Mouse (Mus musculus) duodenum, adult 2 months (tissue): ENCODE data around the gene Zcchc17. TPM values are rescaled to one million over a fixed set of nuclear protein-coding genes. Genes with fewer than 3 reads are reported as not detected.

Source experiments
- polyA plus RNA-seq: library from polyadenylated mRNA; depleted of rRNA; stranded (reverse); fragments of >200 nt; gene quantifications from 2 replicates; pipeline ENCODE4 v1.2.3, GENCODE M21; 2012; ENCODE audit warnings: low replicate concordance; rRNA removed

Zcchc17 gene
- polyA plus RNA-seq = 31.8 and 33.2 TPM in 2 replicates

DNA sequence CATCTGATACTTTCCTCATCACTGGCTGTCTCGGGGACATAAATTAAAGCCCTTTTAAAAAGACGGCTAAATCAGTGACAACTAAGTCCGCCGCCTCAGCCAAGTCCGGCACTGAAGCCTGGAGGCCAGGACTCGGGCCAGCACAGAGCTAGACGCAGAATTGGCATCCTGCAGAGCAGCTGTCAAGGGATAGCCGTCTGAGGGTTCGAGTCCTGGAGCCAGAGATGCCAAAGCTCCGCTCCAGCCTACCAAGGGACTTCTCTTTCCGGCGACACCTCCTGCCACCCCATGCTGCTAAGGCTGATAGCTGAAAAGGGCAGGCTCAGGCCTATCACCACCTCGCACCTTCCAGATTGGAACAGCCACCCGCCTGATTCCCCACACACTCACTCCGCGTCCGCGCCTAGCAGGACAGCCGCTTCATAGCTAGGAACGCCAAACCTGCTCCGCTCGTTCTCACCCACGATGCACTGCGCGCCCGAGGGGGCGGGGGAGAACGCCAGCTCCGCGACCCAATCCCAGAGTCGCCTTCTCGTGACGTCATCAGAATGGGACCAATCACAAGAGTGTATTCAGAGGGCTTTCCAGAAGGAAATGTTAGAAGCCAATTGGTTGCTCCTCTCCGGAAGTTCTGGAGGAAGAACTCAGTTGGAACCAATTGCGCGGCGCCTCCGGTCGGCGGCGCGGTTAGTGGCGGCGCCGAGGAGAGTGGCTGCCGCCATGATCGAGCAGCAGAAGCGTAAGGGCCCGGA is at the start of gene Zcchc17, which contains the start of gene Snrnp40:
TSS of gene Zcchc17 (minus strand) at position 458 of the 752 bp plus-strand sequence.
TSS of gene Snrnp40 (plus strand) at position 647 of the 752 bp plus-strand sequence.

DNA sequence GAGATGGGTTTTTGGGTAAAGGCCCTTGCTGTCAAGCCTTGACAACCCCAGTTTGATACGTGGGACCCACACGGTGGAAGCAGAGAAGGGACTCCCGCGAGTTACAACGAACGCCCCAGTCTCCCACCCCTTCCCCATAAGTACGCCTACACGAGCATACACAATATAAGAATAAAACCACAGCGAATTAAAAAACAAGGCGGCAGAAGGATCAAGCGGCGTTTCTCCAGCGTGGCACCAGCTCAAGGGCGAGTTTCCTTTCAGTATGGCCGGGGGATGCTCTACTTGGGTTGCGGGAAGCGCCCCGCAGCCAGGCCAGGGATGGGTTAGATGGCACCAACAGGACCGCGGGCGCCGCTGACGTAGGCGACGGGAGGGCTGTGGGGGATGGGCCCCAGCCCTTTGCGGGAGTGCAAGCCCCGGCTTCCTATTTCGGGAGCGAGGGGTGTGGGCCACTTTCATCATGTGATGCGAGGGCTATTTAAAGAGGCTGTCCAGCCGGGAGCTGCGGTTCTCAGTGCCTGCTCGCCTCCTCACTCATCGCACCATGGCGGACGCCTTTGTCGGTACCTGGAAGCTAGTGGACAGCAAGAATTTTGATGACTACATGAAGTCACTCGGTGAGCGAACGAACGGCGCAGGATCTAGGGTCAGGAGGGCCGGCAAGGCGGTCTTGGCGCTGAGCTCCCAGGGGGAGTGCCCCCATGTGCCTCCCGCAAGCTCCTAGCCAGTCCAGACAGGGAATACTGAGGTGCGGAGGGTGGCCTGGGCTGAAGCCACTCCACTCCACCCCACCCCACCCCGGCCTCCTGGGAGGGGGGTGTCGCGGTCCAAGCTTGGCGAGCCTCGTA is 51.3 kb downstream of the Zcchc17 start, which contains the start of the genes Fabp3 and Gm10570:
TSS of gene Fabp3 (plus strand) at position 365 of the 851 bp plus-strand sequence.
TSS of gene Gm10570 (minus strand) at position 444 of the 851 bp plus-strand sequence.

DNA sequence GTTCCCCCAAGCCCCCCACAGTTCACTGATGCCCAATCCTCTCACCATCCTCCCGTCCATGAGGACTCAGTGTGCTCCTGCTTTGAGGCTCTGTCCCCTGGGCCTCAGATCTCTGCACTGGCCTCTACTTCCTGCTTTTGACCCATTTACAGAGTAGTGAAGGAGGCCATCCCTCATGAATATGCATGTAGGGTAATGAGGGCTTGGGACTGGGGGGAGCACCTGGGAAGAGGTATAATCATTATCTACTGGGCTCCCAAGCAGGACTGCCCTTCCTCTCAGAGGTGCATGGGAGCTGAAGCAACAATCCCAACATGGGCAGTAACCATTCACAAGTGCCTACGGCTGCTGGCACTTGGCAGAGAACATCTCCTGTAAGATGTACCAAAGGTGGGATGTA is 80.6 kb downstream of the Zcchc17 start, which contains the start of gene Serinc2:
TSS of gene Serinc2 (minus strand) at position 101 of the 400 bp plus-strand sequence.

Other genes with a start within 250 kb of the Zcchc17 start
- gene Hcrtr1, start 220.6 kb downstream of the Zcchc17 start, polyA plus RNA-seq = 1.7 and 5.3 TPM in 2 replicates
- 83.4 and 126 TPM in 2 replicates for gene Tinagl1, start 184.8 kb downstream of the Zcchc17 start, polyA plus RNA-seq
- gene Gm853, start 137.5 kb downstream of the Zcchc17 start, polyA plus RNA-seq = not detected in 2 replicates
- gene Serinc2, start 80.7 kb downstream of the Zcchc17 start, polyA plus RNA-seq = 277 and 555 TPM in 2 replicates
- 0.51 and 0.92 TPM in 2 replicates for gene Fabp3, start 51.3 kb downstream of the Zcchc17 start, polyA plus RNA-seq
- gene Gm10570, start 51.3 kb downstream of the Zcchc17 start, polyA plus RNA-seq = not detected in 2 replicates
- gene Snrnp40, start 189 bp upstream of the Zcchc17 start, polyA plus RNA-seq = 16.4 and 18.1 TPM in 2 replicates
- gene Nkain1, start 214.2 kb upstream of the Zcchc17 start, polyA plus RNA-seq = 4.9 and 11.4 TPM in 2 replicates